Mouse (Mus musculus): ENCODE measurements around the gene Prtg.
A peak's percentile ranks its signal among the peaks of the same experiment; 100 is the strongest.

The Prtg gene

DNA sequence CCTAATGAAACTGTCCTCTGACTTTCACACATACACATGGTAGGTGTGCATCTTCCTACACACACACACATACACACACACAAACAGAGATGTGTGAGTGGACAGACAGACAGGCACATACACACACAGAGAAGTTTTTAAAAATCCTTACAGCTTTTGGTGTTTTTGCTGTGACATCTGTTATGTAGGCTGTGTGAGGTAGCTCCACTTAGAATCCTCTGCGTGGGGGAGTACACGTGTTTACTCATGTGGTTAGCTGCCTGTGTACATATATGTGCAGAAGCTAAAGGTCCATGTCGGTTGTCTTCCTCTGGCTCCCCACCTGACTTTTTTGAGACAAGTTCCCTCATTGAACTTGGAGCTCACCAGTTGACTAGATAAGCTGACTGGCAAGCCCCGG is 56.3 kb downstream of the Prtg start:
- DNase-seq (ENCODE audit: low spot score) = no peak

DNA sequence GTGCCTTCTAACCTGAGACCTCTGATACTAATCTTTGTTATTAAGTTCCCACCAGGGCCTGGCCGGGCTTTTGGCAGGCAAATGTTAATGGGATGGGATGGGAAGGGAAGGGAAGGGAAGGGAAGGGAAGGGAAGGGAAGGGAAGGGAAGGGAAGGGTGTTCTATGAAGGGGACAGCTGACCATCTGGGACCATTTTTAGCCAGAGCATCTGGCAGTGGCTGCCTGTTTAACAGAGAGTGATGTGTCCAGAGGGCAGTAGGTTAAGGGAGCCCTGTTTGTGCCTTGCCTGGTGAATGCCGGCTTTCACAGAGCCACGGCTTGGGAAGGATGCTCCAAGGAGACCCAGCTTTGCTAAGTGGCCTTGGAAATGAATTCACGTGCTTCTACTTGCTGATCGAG is 57.1 kb downstream of the Prtg start:
- DNase-seq (ENCODE audit: low spot score) = no peak

- DNase-seq (ENCODE audit: low spot score) = no peak
Observed at GRCm38 (mm10) chr9:72867434-72867833, 60.8 kb downstream of the Prtg start.

DNA sequence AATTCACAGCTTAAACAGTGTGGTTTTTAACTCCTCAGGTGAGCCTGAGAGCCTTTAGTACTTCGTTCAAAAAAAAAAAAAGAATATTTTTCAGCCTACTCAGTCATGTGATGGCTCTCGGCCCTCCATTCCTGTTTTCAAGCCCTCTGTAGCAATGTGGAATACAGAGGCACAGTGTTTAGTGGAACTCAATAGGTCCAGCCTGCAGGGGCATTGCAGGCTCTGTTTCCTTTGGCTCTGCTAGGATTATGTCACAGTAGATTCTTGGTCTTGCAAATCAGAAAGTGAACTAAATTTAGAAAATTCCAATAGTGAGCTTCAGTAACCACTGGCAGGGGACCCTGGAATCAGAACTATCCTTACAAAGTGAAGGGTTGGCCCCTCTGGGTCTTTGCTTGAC is 62.1 kb downstream of the Prtg start:
- no peak for DNase-seq (ENCODE audit: low spot score)

- DNase-seq (ENCODE audit: low spot score) = no peak
Observed at GRCm38 (mm10) chr9:72871506-72872297, 65.0 kb downstream of the Prtg start.

- no peak for DNase-seq (ENCODE audit: low spot score)
Observed at GRCm38 (mm10) chr9:72872298-72873130, 65.8 kb downstream of the Prtg start.

DNA sequence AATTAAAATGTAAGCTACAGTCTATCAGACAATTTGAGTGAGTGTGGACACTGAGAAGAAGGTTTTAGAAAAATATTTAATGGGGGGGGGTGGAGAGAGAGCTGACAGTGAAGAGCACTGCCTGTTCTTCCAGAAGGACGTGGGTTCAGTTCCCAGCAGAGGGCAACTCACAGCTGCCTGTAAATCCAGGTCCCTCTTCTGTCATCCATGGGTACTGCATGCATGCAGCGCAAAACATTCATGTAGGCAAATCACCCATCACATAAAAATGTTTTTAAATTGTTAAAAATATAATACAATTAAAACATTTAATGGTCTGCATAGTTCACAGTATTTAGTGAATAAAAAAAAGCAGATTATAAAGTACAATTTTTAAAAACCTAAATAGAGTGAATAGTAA is 69.2 kb downstream of the Prtg start:
- DNase-seq (ENCODE audit: low spot score) = no peak

- no peak for DNase-seq (ENCODE audit: low spot score)
Observed at GRCm38 (mm10) chr9:72877905-72878304, 71.2 kb downstream of the Prtg start.

GRCm38 (mm10) chr9:72878656-72879055 is 72.0 kb downstream of the Prtg start:
- DNase-seq (ENCODE audit: low spot score) = no peak

DNA sequence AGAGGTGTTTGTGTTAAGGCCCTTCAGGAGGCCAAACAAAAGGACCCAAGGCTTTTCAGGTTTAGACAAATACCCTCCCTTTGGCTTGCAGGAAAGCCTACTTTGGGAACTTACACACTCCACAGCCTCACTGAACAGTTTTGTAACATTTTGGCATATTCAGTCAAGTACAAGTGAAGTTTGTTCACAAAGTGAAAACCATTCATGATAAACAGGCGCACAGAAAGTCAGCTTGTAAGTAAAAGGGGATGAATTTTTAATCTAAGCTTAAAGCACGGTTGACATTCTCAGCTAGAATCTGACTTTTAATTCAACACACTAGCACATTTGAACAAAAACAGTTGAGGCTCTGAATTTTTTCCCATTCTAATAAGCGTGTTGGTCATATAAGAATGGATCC is 72.9 kb downstream of the Prtg start:
- no peak for DNase-seq (ENCODE audit: low spot score)

GRCm38 (mm10) chr9:72880225-72880960 is 73.7 kb downstream of the Prtg start:
- DNase-seq (ENCODE audit: low spot score) = no peak

GRCm38 (mm10) chr9:72881026-72881768 is 74.5 kb downstream of the Prtg start:
- DNase-seq (ENCODE audit: low spot score) = no peak

DNA sequence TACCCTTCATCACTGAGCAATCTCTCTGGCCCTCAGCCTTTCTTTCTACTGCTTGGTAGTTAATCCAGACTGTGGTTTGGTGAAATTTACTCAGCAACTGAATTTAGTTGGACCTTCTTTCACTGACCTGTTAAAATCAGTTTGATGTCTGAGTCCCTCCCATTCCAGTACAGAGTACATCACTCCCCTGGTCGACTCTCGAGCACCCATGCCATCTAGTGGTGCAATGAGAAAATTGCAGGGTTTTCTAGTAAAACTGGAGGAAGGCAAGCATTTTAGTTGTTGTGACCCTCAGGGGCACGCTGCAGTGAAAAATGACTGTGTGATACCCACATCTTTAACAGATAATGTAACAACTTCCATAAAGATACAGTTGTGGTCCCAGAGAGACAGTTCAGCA is 77.3 kb downstream of the Prtg start:
- peak; percentile 21 for DNase-seq (ENCODE audit: low spot score)

GRCm38 (mm10) chr9:72889777-72890176 is 83.1 kb downstream of the Prtg start:
- DNase-seq (ENCODE audit: low spot score) = no peak

GRCm38 (mm10) chr9:72890499-72891085 is 83.9 kb downstream of the Prtg start:
- DNase-seq (ENCODE audit: low spot score) = no peak

- no peak for DNase-seq (ENCODE audit: low spot score)
Observed at GRCm38 (mm10) chr9:72892761-72893160, 86.1 kb downstream of the Prtg start.

DNA sequence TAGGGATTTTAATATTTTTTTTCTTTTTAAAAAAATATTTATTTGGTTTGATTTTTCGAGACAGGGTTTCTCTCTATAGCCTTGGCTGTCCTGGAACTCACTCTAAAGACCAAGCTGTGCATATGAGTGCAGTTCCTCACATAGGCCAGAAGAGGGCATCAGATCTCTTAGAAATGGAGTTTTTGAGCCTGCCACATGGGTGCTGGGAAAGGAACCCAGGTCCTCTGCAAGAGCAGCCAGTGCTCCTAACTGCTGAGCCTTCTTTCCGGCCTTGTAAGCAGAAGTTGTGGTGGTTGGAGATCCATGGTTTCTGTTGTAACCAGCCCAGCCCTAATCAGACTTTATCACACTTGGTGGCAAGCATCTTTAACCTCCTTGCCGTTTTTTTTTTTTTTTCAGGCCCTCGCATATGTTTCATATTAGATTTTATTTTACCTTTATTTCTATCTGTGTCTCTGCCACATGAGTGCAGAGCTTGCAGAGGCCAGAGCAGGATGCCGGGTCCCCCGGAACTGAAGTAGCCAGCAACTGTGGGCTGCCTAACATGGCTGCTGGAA is 88.2 kb downstream of the Prtg start:
- no peak for DNase-seq (ENCODE audit: low spot score)

DNA sequence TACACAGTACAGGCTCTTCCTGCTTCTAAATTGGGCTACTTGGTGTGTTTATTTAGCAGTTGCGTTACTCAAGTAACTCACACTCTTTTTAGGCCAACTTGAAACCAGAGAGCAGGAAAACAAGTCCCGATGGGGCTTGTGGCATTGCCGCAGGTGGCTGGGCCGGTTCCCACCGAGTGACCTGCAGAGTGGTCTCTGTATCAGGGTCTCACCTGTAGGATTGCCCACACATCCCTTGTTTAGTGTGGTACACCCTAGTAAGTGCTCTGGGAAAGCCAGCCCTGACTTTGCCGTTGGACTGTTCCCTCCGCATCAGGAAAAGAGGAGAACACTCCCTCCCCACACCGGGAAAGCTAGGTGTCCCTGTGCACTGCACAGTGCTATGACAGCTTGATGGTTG is 95.4 kb downstream of the Prtg start:
- DNase-seq (ENCODE audit: low spot score) = no peak

DNA sequence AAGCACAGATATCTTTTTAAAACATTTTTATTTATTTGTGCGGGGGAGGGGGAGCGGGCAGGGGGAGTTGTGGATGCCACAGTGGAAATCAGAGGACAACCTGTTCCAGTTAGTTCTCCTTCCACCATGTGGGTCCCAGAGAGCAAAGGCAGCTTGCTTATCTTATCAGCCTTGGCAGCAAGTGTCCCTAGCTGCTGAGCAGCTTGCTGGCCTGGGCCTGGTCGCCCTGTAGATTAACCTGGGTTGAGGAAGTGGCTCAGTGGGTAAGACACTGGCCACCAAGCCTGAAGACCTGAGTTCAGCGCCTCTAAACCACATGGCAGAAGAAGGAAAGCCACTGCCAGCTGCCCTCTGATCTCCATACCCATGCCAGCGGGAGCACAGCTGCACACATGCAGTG is 95.9 kb downstream of the Prtg start:
- no peak for DNase-seq (ENCODE audit: low spot score)

DNA sequence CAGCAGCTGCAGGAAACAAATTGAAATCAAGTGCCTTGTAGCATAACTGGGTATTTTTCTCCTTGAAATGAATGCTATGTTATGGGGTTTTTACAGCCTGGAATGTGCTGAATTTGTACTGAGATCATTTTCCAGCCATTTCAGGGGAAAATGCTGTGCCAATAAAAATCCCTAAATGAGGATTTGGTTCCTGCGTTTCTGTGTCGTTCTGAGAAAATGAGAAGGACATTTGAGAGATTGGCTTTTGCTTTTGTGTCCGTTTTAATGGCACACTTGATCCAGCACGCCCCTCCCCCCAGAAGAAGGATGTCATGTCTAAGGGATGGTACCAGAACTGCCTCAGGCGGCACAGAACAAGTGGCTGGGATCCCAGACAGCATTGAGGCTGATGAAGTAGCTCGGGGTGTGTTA is 100.0 kb downstream of the Prtg start:
- DNase-seq (ENCODE audit: low spot score) = no peak

DNA sequence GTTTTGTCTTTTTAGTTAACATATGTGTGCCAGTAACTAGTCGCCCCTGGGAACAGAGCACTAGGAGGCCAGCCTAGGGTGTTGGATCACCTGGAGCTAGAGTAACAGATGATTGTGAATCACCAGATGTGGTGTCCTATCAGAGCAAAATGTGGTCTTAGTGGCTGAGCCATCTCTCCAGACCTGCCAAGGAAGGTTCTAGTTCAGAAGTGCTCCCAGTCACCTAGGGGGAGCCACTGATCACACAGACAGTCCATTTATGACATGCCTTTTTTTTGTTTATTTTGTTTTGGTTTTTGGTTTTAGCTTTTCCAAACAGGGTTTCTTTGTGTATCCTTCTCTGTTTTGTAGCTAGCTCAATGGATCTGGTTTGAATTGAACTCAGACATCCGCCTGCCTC is 104.7 kb downstream of the Prtg start:
- no peak for DNase-seq (ENCODE audit: low spot score)
